Mouse (Mus musculus) kidney, embryonic 16.5 days (tissue): ENCODE measurements around the gene Sec63. TPM values are rescaled to one million over a fixed set of nuclear protein-coding genes. Genes with fewer than 3 reads are reported as not detected.

Experiments used
- ATAC-seq: fragments of 200-750 bp; cut with Nextera tagmentation; 2 replicates; pipeline ENCODE4 v1.8.0; 2017; ENCODE audit warnings: moderate TSS enrichment; ENCODE audit not compliant: low FRiP score, low TSS enrichment
- H3K27ac ChIP-seq: fragments of 300-500 bp; sonication (generic); 2 replicates; pipeline ENCODE4 v1.5.1; 2014; ENCODE audit warnings: low read length
- H3K27me3 ChIP-seq: fragments of 300-500 bp; sonication (generic); 2 replicates; pipeline ENCODE4 v1.6.1; 2014; ENCODE audit warnings: low read length, control low read depth, mixed read lengths; ENCODE audit not compliant: insufficient read depth
- H3K36me3 ChIP-seq: fragments of 300-500 bp; sonication (generic); 2 replicates; pipeline ENCODE4 v1.6.1; 2014; ENCODE audit warnings: low read length, control low read depth, mixed read lengths; ENCODE audit not compliant: insufficient read depth
- H3K4me1 ChIP-seq: fragments of 300-500 bp; sonication (generic); 2 replicates; pipeline ENCODE4 v1.6.1; 2014; ENCODE audit warnings: low read length, control low read depth, mixed read lengths; ENCODE audit not compliant: insufficient read depth
- H3K4me2 ChIP-seq: fragments of 300-500 bp; sonication (generic); replicated peaks from 2 replicates; pipeline ENCODE4 v1.6.1; 2014; ENCODE audit warnings: low read depth, low read length
- H3K4me3 ChIP-seq: fragments of 300-500 bp; sonication (generic); 2 replicates; pipeline ENCODE4 v1.5.1; 2014; ENCODE audit warnings: mild to moderate bottlenecking, low read length
- H3K9ac ChIP-seq: fragments of 300-500 bp; sonication (generic); replicated peaks from 2 replicates; pipeline ENCODE4 v1.6.1; 2014; ENCODE audit warnings: low read length
- H3K9me3 ChIP-seq: fragments of 300-500 bp; sonication (generic); 2 replicates; pipeline ENCODE4 v1.6.1; 2016; ENCODE audit warnings: low read length, control low read depth
- WGBS: fragments of 180-500 bp; shearing (Covaris S2); extraction: QIAGEN DNeasy Blood & Tissue Kit; methylation state at CpG from one replicate; pipeline ENCODE4 v1.1.7; 2014; 5-methylcytosine and 5-hydroxymethylcytosine counted together
- polyA plus RNA-seq: library from polyadenylated mRNA; unstranded; fragments of >200 nt; fragmentation: Nextera tagmentation; extraction: Ambion mirVana; gene quantifications from 2 replicates; pipeline ENCODE4 v1.2.1, GENCODE M21; 2015

Gene Sec63
- polyA plus RNA-seq, 1 experiment from 2014 or later, result 29.9 TPM

- H3K36me3 ChIP-seq, result peaks cover 46% of the 10 kb centered on the region
- ATAC-seq, result peak; percentile 51; the same call in 1 of the 2 replicates
- no peak overlapping the region for H3K4me3 ChIP-seq
- peak overlapping the region; percentile 11; the same call in 1 of the 2 replicates for H3K27ac ChIP-seq
- no peaks in the 10 kb centered on the region for H3K9me3 ChIP-seq
- WGBS, result 53% methylated on average over 6 of the region's 6 CpGs
- no peaks in the 10 kb centered on the region for H3K27me3 ChIP-seq
- H3K4me2 ChIP-seq, result no peak overlapping the region
- H3K4me1 ChIP-seq, result no peaks in the 10 kb centered on the region
- H3K9ac ChIP-seq, result no peak overlapping the region
Observed at GRCm38 (mm10) chr10:42825923-42826322, 64.6 kb downstream of the Sec63 start.

- no peaks in the 10 kb centered on the region for H3K27me3 ChIP-seq
- H3K4me1 ChIP-seq, result no peaks in the 10 kb centered on the region
- H3K4me3 ChIP-seq, result no peak overlapping the region
- no peaks in the 10 kb centered on the region for H3K9me3 ChIP-seq
- H3K36me3 ChIP-seq, result peaks cover 50% of the 10 kb centered on the region
- H3K4me2 ChIP-seq, result no peak overlapping the region
- H3K27ac ChIP-seq, result no peak overlapping the region
- H3K9ac ChIP-seq, result no peak overlapping the region
- WGBS, result 91% methylated on average over 5 of the region's 5 CpGs
- no peak for ATAC-seq
Observed at GRCm38 (mm10) chr10:42827155-42827554, 65.9 kb downstream of the Sec63 start.

- Histone ChIP-seq H3K27me3 (no peaks in the 10 kb centered on the region), H3K4me2 (no peak overlapping the region), H3K36me3 (peaks cover 43% of the 10 kb centered on the region), H3K9ac (no peak overlapping the region), H3K4me1 (no peaks in the 10 kb centered on the region), H3K27ac (no peak overlapping the region), H3K9me3 (no peaks in the 10 kb centered on the region), H3K4me3 (no peak overlapping the region)
- ATAC-seq, result no peak
- 79% methylated on average over 2 of the region's 2 CpGs for WGBS
Observed at GRCm38 (mm10) chr10:42830007-42830406, 68.7 kb downstream of the Sec63 start.

- H3K36me3 ChIP-seq, result peaks cover 45% of the 10 kb centered on the region
- H3K27ac ChIP-seq, result no peak overlapping the region
- no peak overlapping the region for H3K9ac ChIP-seq
- H3K27me3 ChIP-seq, result no peaks in the 10 kb centered on the region
- no peaks in the 10 kb centered on the region for H3K4me1 ChIP-seq
- H3K4me3 ChIP-seq, result no peak overlapping the region
- H3K9me3 ChIP-seq, result no peaks in the 10 kb centered on the region
- ATAC-seq, result no peak
- WGBS, result 69% methylated on average over 6 of the region's 6 CpGs
- H3K4me2 ChIP-seq, result no peak overlapping the region
Observed at GRCm38 (mm10) chr10:42830409-42830808, 69.1 kb downstream of the Sec63 start.

- Histone ChIP-seq H3K27me3 (no peaks in the 10 kb centered on the region), H3K9me3 (no peaks in the 10 kb centered on the region), H3K4me1 (no peaks in the 10 kb centered on the region), H3K36me3 (peaks cover 48% of the 10 kb centered on the region), H3K9ac (no peak overlapping the region), H3K4me2 (no peak overlapping the region), H3K27ac (no peak overlapping the region), H3K4me3 (no peak overlapping the region)
- 56% methylated on average over 4 of the region's 4 CpGs for WGBS
- no peak for ATAC-seq
Observed at GRCm38 (mm10) chr10:42832677-42833076, 71.4 kb downstream of the Sec63 start.

- H3K4me2 ChIP-seq, result no peak overlapping the region
- no peaks in the 10 kb centered on the region for H3K27me3 ChIP-seq
- H3K27ac ChIP-seq, result no peak overlapping the region
- H3K9ac ChIP-seq, result no peak overlapping the region
- H3K4me1 ChIP-seq, result no peaks in the 10 kb centered on the region
- H3K9me3 ChIP-seq, result no peaks in the 10 kb centered on the region
- H3K36me3 ChIP-seq, result peaks cover 43% of the 10 kb centered on the region
- H3K4me3 ChIP-seq, result no peak overlapping the region
- WGBS, result 84% methylated on average over 4 of the region's 4 CpGs
- ATAC-seq, result no peak
Observed at GRCm38 (mm10) chr10:42833871-42834727, 72.8 kb downstream of the Sec63 start.

- ATAC-seq, result no peak
- Histone ChIP-seq H3K36me3 (peaks cover 19% of the 10 kb centered on the region), H3K9ac (no peak overlapping the region), H3K27ac (no peak overlapping the region), H3K4me1 (no peaks in the 10 kb centered on the region), H3K27me3 (no peaks in the 10 kb centered on the region), H3K4me3 (no peak overlapping the region), H3K4me2 (no peak overlapping the region), H3K9me3 (no peaks in the 10 kb centered on the region)
- WGBS, result 86% methylated on average over 4 of the region's 4 CpGs
Observed at GRCm38 (mm10) chr10:42838106-42838505, 76.8 kb downstream of the Sec63 start.

- no peaks in the 10 kb centered on the region for H3K4me1 ChIP-seq
- no peak overlapping the region for H3K4me2 ChIP-seq
- no peak overlapping the region for H3K27ac ChIP-seq
- 98% methylated on average over 2 of the region's 2 CpGs for WGBS
- no peak overlapping the region for H3K4me3 ChIP-seq
- H3K9me3 ChIP-seq, result no peaks in the 10 kb centered on the region
- ATAC-seq, result no peak
- H3K9ac ChIP-seq, result no peak overlapping the region
- H3K27me3 ChIP-seq, result no peaks in the 10 kb centered on the region
- peaks cover 15% of the 10 kb centered on the region for H3K36me3 ChIP-seq
Observed at GRCm38 (mm10) chr10:42838736-42839135, 77.4 kb downstream of the Sec63 start.

GRCm38 (mm10) chr10:42840036-42840435, 78.7 kb downstream of the Sec63 start:
- Histone ChIP-seq H3K27ac (no peak overlapping the region), H3K4me1 (no peaks in the 10 kb centered on the region), H3K36me3 (peaks cover 12% of the 10 kb centered on the region), H3K4me2 (no peak overlapping the region), H3K9me3 (no peaks in the 10 kb centered on the region), H3K27me3 (no peaks in the 10 kb centered on the region), H3K9ac (no peak overlapping the region), H3K4me3 (no peak overlapping the region)
- 96% methylated on average over 11 of the region's 11 CpGs for WGBS
- ATAC-seq, result no peak

GRCm38 (mm10) chr10:42841531-42842195, 80.4 kb downstream of the Sec63 start:
- H3K27me3 ChIP-seq, result no peaks in the 10 kb centered on the region
- peaks cover 9% of the 10 kb centered on the region; the same call in 1 of the 2 replicates for H3K36me3 ChIP-seq
- no peak overlapping the region for H3K9ac ChIP-seq
- H3K4me1 ChIP-seq, result no peaks in the 10 kb centered on the region
- no peak overlapping the region for H3K4me3 ChIP-seq
- H3K4me2 ChIP-seq, result no peak overlapping the region
- 65% methylated on average over 16 of the region's 16 CpGs for WGBS
- H3K27ac ChIP-seq, result no peak overlapping the region
- no peak for ATAC-seq
- H3K9me3 ChIP-seq, result no peaks in the 10 kb centered on the region
